Mouse (Mus musculus): ENCODE measurements around the gene Acvr2b.

GRCm38 (mm10) chr9:119375008-119375407 lies 26.9 kb upstream of the Acvr2b start:
- no peak for TF ChIP-seq POLR2A (IDR thresholded peaks at IDR 0.05; ENCODE audit: low read depth, low read length)
- TF ChIP-seq CTCF (IDR thresholded peaks at IDR 0.05; ENCODE audit: extremely low read depth, insufficient read depth, insufficient read length, insufficient replicate concordance): no peak

Measured in spleen, adult 2 months (tissue).